Mouse (Mus musculus): ENCODE results near the gene Ube2o. TPM values are rescaled to one million over a fixed set of nuclear protein-coding genes. Genes with fewer than 3 reads are reported as not detected.

Gene Ube2o
- total RNA-seq, 2 experiments from 2014 or later, result 27.7 to 29.5 TPM

- peak; percentile 51 to 67 for DNase-seq
Measured at GRCm38 (mm10) chr11:116580711-116581375, 404 bp downstream of the Ube2o start.

GRCm38 (mm10) chr11:116580031-116580652 lies 1.1 kb downstream of the Ube2o start:
- DNase-seq, result no peak

GRCm38 (mm10) chr11:116579280-116579679 lies 2.0 kb downstream of the Ube2o start:
- peak in 1 of 2 experiments; percentile 41 for DNase-seq

- no peak for DNase-seq
Measured at GRCm38 (mm10) chr11:116575396-116575795, 5.9 kb downstream of the Ube2o start.

- no peak for DNase-seq
Measured at GRCm38 (mm10) chr11:116574982-116575381, 6.3 kb downstream of the Ube2o start.

GRCm38 (mm10) chr11:116574486-116574885 lies 6.8 kb downstream of the Ube2o start:
- no peak for DNase-seq

GRCm38 (mm10) chr11:116572756-116573543 lies 8.3 kb downstream of the Ube2o start:
- DNase-seq, result peak; percentile 43 to 50

GRCm38 (mm10) chr11:116571767-116572679 lies 9.2 kb downstream of the Ube2o start:
- peak; percentile 71 to 73 for DNase-seq

- no peak for DNase-seq
Measured at GRCm38 (mm10) chr11:116570821-116571220, 10.4 kb downstream of the Ube2o start.

- no peak for DNase-seq
Measured at GRCm38 (mm10) chr11:116567531-116567930, 13.7 kb downstream of the Ube2o start.

- DNase-seq, result no peak
Measured at GRCm38 (mm10) chr11:116565283-116566041, 15.8 kb downstream of the Ube2o start.

- peak in 1 of 2 experiments; percentile 34 for DNase-seq
Measured at GRCm38 (mm10) chr11:116556308-116556707, 24.9 kb downstream of the Ube2o start.

- DNase-seq, result no peak
Measured at GRCm38 (mm10) chr11:116555572-116555971, 25.7 kb downstream of the Ube2o start.

GRCm38 (mm10) chr11:116554171-116554878 lies 26.9 kb downstream of the Ube2o start:
- DNase-seq, result peak; percentile 45 to 62

GRCm38 (mm10) chr11:116552194-116552593 lies 29.1 kb downstream of the Ube2o start:
- no peak for DNase-seq

GRCm38 (mm10) chr11:116550748-116551147 lies 30.5 kb downstream of the Ube2o start:
- DNase-seq, result peak in 1 of 2 experiments; percentile 38

- peak in 1 of 2 experiments; percentile 35 for DNase-seq
Measured at GRCm38 (mm10) chr11:116549273-116550038, 31.8 kb downstream of the Ube2o start.

- DNase-seq, result no peak
Measured at GRCm38 (mm10) chr11:116548780-116549179, 32.5 kb downstream of the Ube2o start.

GRCm38 (mm10) chr11:116547296-116548060 lies 33.8 kb downstream of the Ube2o start:
- no peak for DNase-seq

Measured in heart, adult 18-20 months (tissue).